Mouse (Mus musculus) embryo, embryonic 9.5 days (tissue): Measurements from ENCODE around the gene Shmt2.

Source experiments
- DNase-seq: peaks from one replicate; pipeline ENCODE4 v3.0.0-alpha.2; 2017; ENCODE audit errors: extremely low spot score

Gene Shmt2

GRCm38 (mm10) chr10:127476541-127476940 is 45.7 kb downstream of the Shmt2 start:
- DNase-seq, result no peak

- DNase-seq, result no peak
Measured at GRCm38 (mm10) chr10:127475175-127475574, 47.1 kb downstream of the Shmt2 start.

GRCm38 (mm10) chr10:127472722-127473121 is 49.5 kb downstream of the Shmt2 start:
- DNase-seq, result no peak

- DNase-seq, result peak; percentile 14
Measured at GRCm38 (mm10) chr10:127471281-127471988, 50.8 kb downstream of the Shmt2 start.
